Mouse (Mus musculus): ENCODE data around the gene Ptprn2.

DNA sequence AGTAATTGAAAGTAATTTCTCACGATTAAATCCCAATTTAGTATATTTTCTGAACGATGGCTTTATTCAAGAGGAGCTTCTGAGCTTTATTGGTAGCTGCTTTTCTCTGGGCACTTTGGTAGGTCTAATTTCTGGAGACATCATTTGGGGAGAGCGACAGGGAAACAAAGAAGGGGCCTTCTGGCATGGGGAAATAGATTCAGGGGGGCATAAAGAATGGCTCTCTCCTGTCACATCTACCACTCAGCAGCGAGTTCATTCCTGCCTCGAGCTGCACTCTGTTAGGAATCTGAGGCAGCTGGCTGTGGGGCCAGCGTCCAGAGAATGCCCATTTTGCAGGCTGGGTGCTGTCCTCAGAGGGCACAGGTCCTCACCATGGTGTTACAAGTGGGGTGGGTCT is 285.4 kb downstream of the Ptprn2 start:
- TF ChIP-seq CTCF (IDR thresholded peaks at IDR 0.05; ENCODE audit: low read depth, low read length) (no peak), POLR2A (IDR thresholded peaks at IDR 0.05; ENCODE audit: borderline replicate concordance, low read depth, low read length) (no peak)

All from bone marrow macrophage, adult 2 months (primary cell).